Mouse (Mus musculus) forebrain, embryonic 10.5 days (tissue): ENCODE data around the gene Pck1. TPM values are rescaled to one million over a fixed set of nuclear protein-coding genes. Genes with fewer than 3 reads are reported as not detected.

ENCODE experiments used
- DNase-seq: peaks from one replicate; pipeline ENCODE4 v3.0.0-alpha.2; 2017; ENCODE audit warnings: low spot score; ENCODE audit errors: extremely low spot score
- H3K27ac ChIP-seq: fragments of 300-500 bp; sonication (generic); 2 replicates; pipeline ENCODE4 v1.5.1; 2016; ENCODE audit warnings: mild to moderate bottlenecking
- H3K27me3 ChIP-seq: fragments of 300-500 bp; sonication (generic); 2 replicates; pipeline ENCODE4 v1.6.1; 2016; ENCODE audit warnings: mild to moderate bottlenecking; ENCODE audit not compliant: poor library complexity, severe bottlenecking
- H3K36me3 ChIP-seq: fragments of 300-500 bp; sonication (generic); replicated peaks from 2 replicates; pipeline ENCODE4 v1.6.1; 2016; ENCODE audit warnings: mild to moderate bottlenecking, moderate library complexity
- H3K4me1 ChIP-seq: fragments of 300-500 bp; sonication (generic); 2 replicates; pipeline ENCODE4 v1.6.1; 2016
- H3K4me3 ChIP-seq: fragments of 300-500 bp; sonication (generic); 2 replicates; pipeline ENCODE4 v1.5.1; 2016; ENCODE audit warnings: mild to moderate bottlenecking, moderate library complexity
- H3K9me3 ChIP-seq: fragments of 300-500 bp; sonication (generic); 2 replicates; pipeline ENCODE4 v1.6.1; 2016; ENCODE audit warnings: mild to moderate bottlenecking, moderate library complexity
- WGBS: fragments of 180-500 bp; shearing (Covaris S2); methylation state at CpG from one replicate; pipeline ENCODE4 v1.1.7; 2016; 5-methylcytosine and 5-hydroxymethylcytosine counted together
- polyA plus RNA-seq: library from polyadenylated mRNA; unstranded; fragments of >200 nt; fragmentation: Nextera tagmentation; extraction: Ambion mirVana; gene quantifications from 2 replicates; pipeline ENCODE4 v1.2.1, GENCODE M21; 2016

Gene Pck1
- polyA plus RNA-seq, 1 experiment from 2014 or later = not detected

DNA sequence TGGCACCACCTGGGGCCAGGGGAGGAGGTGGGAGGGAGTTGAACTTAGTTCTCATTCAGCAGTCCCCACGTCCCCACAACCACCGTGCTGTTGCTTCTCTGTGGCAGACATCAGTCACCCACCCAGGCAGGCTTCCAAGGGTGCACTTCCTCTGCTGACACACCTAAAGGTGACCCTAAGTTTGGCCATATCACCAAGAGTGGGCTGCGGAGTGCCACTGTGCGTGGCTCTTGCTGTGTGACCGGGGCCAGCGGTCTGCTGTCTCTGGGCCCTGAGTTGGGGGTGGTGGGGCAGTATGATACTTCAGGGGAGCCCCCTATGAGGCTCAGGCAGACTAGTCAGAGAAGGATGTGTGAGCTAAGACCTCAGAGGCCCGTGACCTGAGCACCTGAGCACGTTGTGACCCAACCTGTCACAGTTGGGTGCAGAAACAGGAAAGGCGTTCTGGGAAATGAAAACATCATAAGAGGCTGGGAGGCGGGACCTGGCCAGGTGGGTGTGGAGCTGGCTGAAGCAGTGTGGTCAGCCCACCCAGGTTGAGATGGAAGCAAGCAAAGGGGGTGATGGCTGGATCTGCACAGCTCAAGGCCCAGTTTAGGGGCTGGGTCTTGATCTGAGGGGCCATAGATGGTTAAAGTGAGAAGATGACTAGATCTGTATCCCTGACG, 28.0 kb downstream of the Pck1 start:
- DNase-seq = peak; percentile 10
- no peaks in the 10 kb centered on the region for H3K36me3 ChIP-seq
- H3K27ac ChIP-seq = 0 out of 2 replicates have a peak overlapping the region, but pooled peaks have one; percentile 5

DNA sequence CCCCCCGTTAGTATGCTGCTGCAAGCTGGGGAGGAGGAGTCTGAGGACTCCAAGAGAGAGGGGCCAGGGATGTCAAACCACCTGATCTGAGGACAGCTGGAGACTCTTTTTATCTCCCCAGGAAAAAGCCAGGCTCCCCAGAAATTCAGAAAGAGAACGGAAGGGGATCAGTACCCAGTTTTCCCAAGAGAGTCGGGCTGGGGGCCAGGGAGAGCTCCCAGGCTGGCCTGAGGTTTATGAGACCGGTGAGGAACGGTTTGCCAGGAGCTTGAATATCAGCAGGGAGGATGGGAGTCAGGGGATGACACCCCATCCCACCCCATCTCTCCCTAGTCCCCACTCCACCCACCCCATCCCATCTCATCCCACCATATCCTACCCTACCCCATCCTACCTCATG, 28.6 kb downstream of the Pck1 start:
- H3K9me3 ChIP-seq = no peaks in the 10 kb centered on the region
- WGBS = 65% methylated on average over 5 of the region's 5 CpGs
- no peaks in the 10 kb centered on the region for H3K36me3 ChIP-seq
- peaks cover 25% of the 10 kb centered on the region; the same call in 1 of the 2 replicates for H3K27me3 ChIP-seq
- DNase-seq = peak; percentile 7
- no peak overlapping the region for H3K27ac ChIP-seq
- H3K4me3 ChIP-seq = no peak overlapping the region
- H3K4me1 ChIP-seq = peaks cover 3% of the 10 kb centered on the region

More for the DNA sequence above, 28.0 kb downstream of the Pck1 start:
- H3K4me1 ChIP-seq = no peaks in the 10 kb centered on the region
- WGBS = 83% methylated on average over 11 of the region's 11 CpGs
- peaks cover under 1% of the 10 kb centered on the region; the same call in 1 of the 2 replicates for H3K9me3 ChIP-seq
- no peak overlapping the region for H3K4me3 ChIP-seq
- peaks cover 24% of the 10 kb centered on the region; the same call in 1 of the 2 replicates for H3K27me3 ChIP-seq

- no peaks in the 10 kb centered on the region for H3K36me3 ChIP-seq
- peaks cover 25% of the 10 kb centered on the region; the same call in 1 of the 2 replicates for H3K27me3 ChIP-seq
- DNase-seq = peak; percentile 4
- WGBS = 86% methylated on average over 7 of the region's 7 CpGs
- H3K4me3 ChIP-seq = no peak overlapping the region
- no peak overlapping the region for H3K27ac ChIP-seq
- no peaks in the 10 kb centered on the region for H3K9me3 ChIP-seq
- peaks cover 7% of the 10 kb centered on the region for H3K4me1 ChIP-seq
Observed at GRCm38 (mm10) chr2:173181901-173182300, 29.1 kb downstream of the Pck1 start.

- Histone ChIP-seq H3K27me3 (peaks cover 28% of the 10 kb centered on the region), H3K27ac (no peak overlapping the region), H3K9me3 (no peaks in the 10 kb centered on the region), H3K4me1 (peaks cover 9% of the 10 kb centered on the region), H3K36me3 (no peaks in the 10 kb centered on the region), H3K4me3 (no peak overlapping the region)
- WGBS = 78% methylated on average over 7 of the region's 7 CpGs
- peak; percentile 14 for DNase-seq
Observed at GRCm38 (mm10) chr2:173182796-173183195, 29.9 kb downstream of the Pck1 start.

DNA sequence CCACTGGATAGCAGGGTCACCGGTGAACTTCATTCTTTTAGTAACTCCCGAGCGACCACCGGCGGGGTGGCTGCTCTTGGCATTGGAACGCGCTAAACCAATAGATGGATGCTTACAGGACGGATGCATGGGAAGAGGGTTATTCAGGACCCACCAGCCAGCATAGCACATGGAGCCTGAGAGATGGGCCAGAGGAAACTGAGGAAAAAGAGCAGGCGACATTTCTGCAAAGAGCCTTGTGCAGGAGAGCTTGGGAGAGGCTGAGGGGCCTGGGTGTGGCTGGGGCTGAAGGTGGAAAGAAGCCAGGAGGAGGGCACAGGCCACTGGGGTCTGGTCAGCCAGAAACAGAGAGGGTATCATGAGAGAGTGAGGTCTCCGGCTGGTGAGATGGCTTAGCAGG, 30.5 kb downstream of the Pck1 start:
- WGBS = 90% methylated on average over 10 of the region's 10 CpGs
- Histone ChIP-seq H3K4me1 (peaks cover 9% of the 10 kb centered on the region), H3K36me3 (no peaks in the 10 kb centered on the region), H3K27ac (no peak overlapping the region), H3K27me3 (peaks cover 28% of the 10 kb centered on the region), H3K4me3 (no peak overlapping the region), H3K9me3 (no peaks in the 10 kb centered on the region)
- peak; percentile 13 for DNase-seq

DNA sequence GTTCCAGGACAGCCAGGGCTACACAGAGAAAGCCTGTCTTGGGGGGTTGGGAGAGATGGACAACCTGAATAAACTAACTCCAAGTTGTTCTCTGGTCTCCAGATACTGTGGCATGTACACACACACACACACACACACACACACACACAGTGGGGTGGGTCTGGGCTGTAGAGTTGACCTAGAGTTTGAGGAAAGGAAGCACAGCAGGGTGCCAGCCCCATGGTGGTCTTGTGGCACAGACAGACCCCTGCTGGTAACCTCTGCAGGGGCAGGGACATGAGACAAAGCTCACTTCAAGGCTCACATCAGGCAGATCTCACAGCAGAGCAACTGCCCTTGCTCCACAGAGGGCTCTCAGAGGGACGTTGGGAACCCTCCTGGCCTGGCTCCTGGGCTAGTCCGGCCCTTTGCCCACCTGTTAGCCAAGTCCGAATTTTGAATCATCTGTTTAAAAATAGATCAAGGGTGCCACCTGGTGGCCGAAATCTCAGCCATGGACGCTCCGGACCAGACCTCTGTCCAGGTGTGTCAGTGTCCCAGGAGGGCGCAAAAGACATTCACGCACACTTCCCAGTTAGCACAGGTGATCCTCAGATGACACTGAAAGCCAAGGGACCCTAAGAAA, 31.1 kb downstream of the Pck1 start:
- Histone ChIP-seq H3K4me3 (no peak overlapping the region), H3K27me3 (peaks cover 28% of the 10 kb centered on the region), H3K27ac (no peak overlapping the region), H3K4me1 (peaks cover 9% of the 10 kb centered on the region), H3K9me3 (no peaks in the 10 kb centered on the region), H3K36me3 (no peaks in the 10 kb centered on the region)
- peak; percentile 77 for DNase-seq
- 11% methylated on average over 8 of the region's 8 CpGs for WGBS

GRCm38 (mm10) chr2:173184475-173185080, 31.7 kb downstream of the Pck1 start:
- DNase-seq = peak; percentile 14
- WGBS = 69% methylated on average over 11 of the region's 11 CpGs
- H3K4me1 ChIP-seq = peaks cover 9% of the 10 kb centered on the region

DNA sequence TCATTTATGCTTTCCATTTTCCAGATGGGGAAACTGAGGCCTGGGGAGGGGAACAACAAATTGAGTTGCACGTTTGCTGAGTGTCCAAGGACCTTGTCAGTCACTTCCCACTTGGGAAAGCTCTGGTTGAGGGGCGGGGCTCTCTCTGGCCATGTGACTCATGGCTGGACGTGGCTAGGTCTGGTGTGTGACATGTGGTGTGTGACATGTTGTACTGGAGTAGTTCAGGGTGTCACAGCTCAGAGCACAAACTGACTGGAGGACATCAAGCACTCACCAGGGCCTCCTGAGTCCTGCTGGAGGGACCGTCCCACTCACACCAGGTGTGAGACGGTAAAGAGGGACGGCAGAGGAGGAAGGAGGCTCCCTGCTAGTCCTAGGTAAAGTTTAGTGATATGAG, 32.4 kb downstream of the Pck1 start:
- H3K9me3 ChIP-seq = no peaks in the 10 kb centered on the region

More at GRCm38 (mm10) chr2:173184475-173185080, 31.7 kb downstream of the Pck1 start:
- no peak overlapping the region for H3K27ac ChIP-seq
- no peak overlapping the region for H3K4me3 ChIP-seq
- peaks cover 28% of the 10 kb centered on the region for H3K27me3 ChIP-seq
- H3K36me3 ChIP-seq = no peaks in the 10 kb centered on the region
- no peaks in the 10 kb centered on the region for H3K9me3 ChIP-seq

DNA sequence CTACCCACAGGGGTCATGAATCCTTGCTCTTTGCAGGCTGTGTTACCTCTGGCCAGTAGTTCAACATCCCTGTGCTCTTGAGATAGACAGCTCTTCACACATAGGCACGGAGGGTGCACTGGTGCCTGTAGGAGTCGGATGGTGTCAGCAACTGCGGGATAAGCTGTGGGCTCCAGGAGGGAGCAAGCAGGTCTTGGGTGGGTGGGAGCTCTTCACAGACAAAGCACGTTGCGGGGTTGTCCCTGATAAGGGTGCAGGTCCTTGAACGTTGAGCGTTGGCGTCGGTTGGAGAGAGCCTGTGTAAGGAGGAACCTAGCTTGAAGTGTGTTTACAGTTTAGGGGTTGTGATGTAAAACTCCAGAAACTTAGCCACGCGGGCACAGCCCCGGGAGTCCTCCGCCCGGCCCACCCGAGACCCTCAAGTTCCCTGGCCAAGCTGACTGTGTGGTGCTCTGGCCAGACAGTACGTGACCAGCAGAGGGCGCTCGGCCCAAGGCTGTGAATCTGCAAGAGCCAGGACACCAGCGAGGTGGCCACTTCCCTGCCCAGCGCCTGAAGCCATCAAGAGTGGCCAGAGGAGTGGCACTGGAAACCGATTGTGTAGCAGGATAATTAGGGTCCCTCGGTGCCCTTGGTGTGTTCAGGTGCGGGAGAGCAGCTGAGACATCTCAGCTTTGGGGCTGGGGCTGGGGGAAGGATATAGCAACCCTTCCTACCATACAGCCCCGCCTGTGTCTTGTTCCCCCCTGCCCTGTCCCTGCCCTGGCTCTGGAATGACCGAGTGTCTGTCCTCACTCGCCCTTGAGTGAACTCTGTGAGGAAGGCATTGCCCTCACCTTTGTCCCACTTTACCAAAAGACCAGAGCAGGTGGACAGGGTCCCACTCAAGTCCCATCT, 33.4 kb downstream of the Pck1 start:
- 34% methylated on average over 26 of the region's 26 CpGs for WGBS
- H3K36me3 ChIP-seq = no peaks in the 10 kb centered on the region
- H3K27me3 ChIP-seq = peaks cover 28% of the 10 kb centered on the region
- no peak overlapping the region for H3K4me3 ChIP-seq
- H3K9me3 ChIP-seq = no peaks in the 10 kb centered on the region
- peaks cover 9% of the 10 kb centered on the region for H3K4me1 ChIP-seq
- peak; percentile 88 for DNase-seq
- H3K27ac ChIP-seq = no peak overlapping the region

More for the DNA sequence above, 32.4 kb downstream of the Pck1 start:
- Histone ChIP-seq H3K4me3 (no peak overlapping the region), H3K36me3 (no peaks in the 10 kb centered on the region), H3K27ac (no peak overlapping the region), H3K4me1 (peaks cover 9% of the 10 kb centered on the region), H3K27me3 (peaks cover 28% of the 10 kb centered on the region)
- 79% methylated on average over 6 of the region's 6 CpGs for WGBS
- peak; percentile 9 for DNase-seq

DNA sequence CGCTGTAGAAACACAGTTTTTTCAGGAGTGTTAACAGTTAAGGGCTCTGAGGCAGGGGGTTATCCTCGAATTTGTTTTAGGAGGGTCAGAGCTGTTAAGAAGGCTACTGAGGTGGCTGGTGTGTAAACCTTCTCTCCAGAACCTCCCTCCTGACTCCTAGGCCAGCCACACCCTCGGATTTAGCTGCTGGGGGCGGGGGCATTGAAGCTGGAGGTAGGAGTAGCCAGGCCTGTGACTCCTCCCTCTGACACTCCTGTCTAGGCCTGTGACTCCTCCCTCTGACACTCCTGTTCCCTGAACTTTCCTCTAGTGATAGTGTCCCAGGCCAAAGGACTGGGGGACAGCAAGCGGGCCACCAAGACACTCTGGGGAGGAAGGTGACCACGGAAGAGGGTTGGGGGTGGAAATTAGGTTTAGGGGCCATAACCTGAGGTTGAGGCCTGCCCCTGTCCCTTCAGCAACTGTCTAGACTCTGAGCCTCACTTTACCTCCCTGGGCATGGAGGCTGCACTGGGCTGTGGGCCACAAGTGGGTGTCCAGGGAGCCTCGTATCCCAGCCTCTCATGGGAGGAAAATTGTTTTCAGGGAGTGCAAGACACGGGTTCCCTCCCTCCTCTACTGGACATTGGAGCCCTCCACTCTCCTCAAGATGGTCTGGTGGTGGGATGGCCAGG, 34.5 kb downstream of the Pck1 start:
- DNase-seq = no peak
- WGBS = 34% methylated on average over 8 of the region's 8 CpGs
- no peak overlapping the region for H3K27ac ChIP-seq
- no peaks in the 10 kb centered on the region for H3K9me3 ChIP-seq
- H3K4me1 ChIP-seq = peaks cover 9% of the 10 kb centered on the region
- H3K36me3 ChIP-seq = no peaks in the 10 kb centered on the region
- no peak overlapping the region for H3K4me3 ChIP-seq
- H3K27me3 ChIP-seq = peaks cover 28% of the 10 kb centered on the region

DNA sequence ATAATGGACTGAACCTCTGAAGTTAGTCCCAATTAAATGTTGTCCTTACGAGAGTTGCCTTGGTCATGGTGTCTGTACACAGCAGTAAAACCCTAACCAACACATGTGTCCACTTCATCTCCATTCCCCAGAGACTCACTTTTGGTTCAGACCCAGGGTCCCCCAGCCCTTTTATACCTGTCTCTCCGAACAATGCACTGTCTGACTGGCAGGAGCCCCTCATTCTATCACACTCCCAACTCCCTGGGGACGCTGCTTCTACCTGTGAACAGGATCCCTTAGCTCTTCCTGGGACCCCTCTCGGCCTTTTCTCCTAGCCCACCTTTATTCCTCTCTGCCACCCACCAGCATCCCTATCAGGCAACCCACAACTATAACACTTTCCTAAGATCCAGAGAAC, 41.9 kb downstream of the Pck1 start:
- peak; percentile 9 for DNase-seq
- H3K36me3 ChIP-seq = no peaks in the 10 kb centered on the region
- H3K4me3 ChIP-seq = no peak overlapping the region
- no peaks in the 10 kb centered on the region for H3K9me3 ChIP-seq
- no peaks in the 10 kb centered on the region for H3K27me3 ChIP-seq
- no peak overlapping the region for H3K27ac ChIP-seq
- no peaks in the 10 kb centered on the region for H3K4me1 ChIP-seq
- WGBS = 84% methylated on average over 4 of the region's 4 CpGs
